Mouse (Mus musculus) c-Kit-positive CD71-positive TER-119-negative erythroid progenitor cells, embryonic 14.5 days (primary cell): ENCODE measurements at regions not wholly inside any gene's neighbourhood (a gene's known extent, or its start where the extent isn't known, plus 50 kb on each side); places are given as distances from the start of the nearest gene placed in this dataset.

ENCODE experiments used
- DNase-seq: peaks from one replicate; pipeline ENCODE4 v3.0.0-alpha.2; 2013; ENCODE audit warnings: low read depth

- DNase-seq: no peak
These were observed 247.6 kb upstream of the Habp2 start for GRCm38 (mm10) chr19:56039091-56040004.

- DNase-seq: no peak
These were observed 245.0 kb upstream of the Habp2 start for GRCm38 (mm10) chr19:56041930-56042329.

- no peak for DNase-seq
These were observed 240.1 kb upstream of the Habp2 start for GRCm38 (mm10) chr19:56046784-56047390.

- DNase-seq: no peak
These were observed 232.8 kb upstream of the Habp2 start for GRCm38 (mm10) chr19:56054186-56054585.

GRCm38 (mm10) chr19:56056397-56056796 is 230.5 kb upstream of the Habp2 start:
- DNase-seq: no peak

GRCm38 (mm10) chr19:56061882-56062540 is 224.9 kb upstream of the Habp2 start:
- DNase-seq: no peak

- no peak for DNase-seq
These were observed 223.8 kb upstream of the Habp2 start for GRCm38 (mm10) chr19:56063099-56063498.

- DNase-seq: no peak
These were observed 221.2 kb upstream of the Habp2 start for GRCm38 (mm10) chr19:56065730-56066129.

GRCm38 (mm10) chr19:56068165-56068564 is 218.8 kb upstream of the Habp2 start:
- DNase-seq: no peak

GRCm38 (mm10) chr19:56068854-56069253 is 218.1 kb upstream of the Habp2 start:
- no peak for DNase-seq

GRCm38 (mm10) chr19:56069266-56069665 is 217.7 kb upstream of the Habp2 start:
- DNase-seq: no peak

GRCm38 (mm10) chr19:56071340-56071739 is 215.6 kb upstream of the Habp2 start:
- DNase-seq: no peak

GRCm38 (mm10) chr19:56076128-56076527 is 210.8 kb upstream of the Habp2 start:
- no peak for DNase-seq

GRCm38 (mm10) chr19:56077491-56077890 is 209.4 kb upstream of the Habp2 start:
- DNase-seq: no peak

GRCm38 (mm10) chr19:56086413-56087083 is 200.4 kb upstream of the Habp2 start:
- DNase-seq: no peak

GRCm38 (mm10) chr19:56087127-56087526 is 199.8 kb upstream of the Habp2 start:
- no peak for DNase-seq

GRCm38 (mm10) chr19:56089795-56090375 is 197.1 kb upstream of the Habp2 start:
- no peak for DNase-seq

- no peak for DNase-seq
These were observed 195.4 kb upstream of the Habp2 start for GRCm38 (mm10) chr19:56091581-56091980.

GRCm38 (mm10) chr19:56095873-56096272 is 191.1 kb upstream of the Habp2 start:
- DNase-seq: no peak

GRCm38 (mm10) chr19:56099725-56100124 is 187.2 kb upstream of the Habp2 start:
- DNase-seq: no peak

- DNase-seq: no peak
These were observed 186.6 kb upstream of the Habp2 start for GRCm38 (mm10) chr19:56100131-56100872.
